Mouse (Mus musculus) lung, postnatal 14 days (tissue): ENCODE data around the gene Tyw1.

Experiments
- DNase-seq: peaks from one replicate; pipeline ENCODE4 v3.0.0; 2021

The Tyw1 gene

DNA sequence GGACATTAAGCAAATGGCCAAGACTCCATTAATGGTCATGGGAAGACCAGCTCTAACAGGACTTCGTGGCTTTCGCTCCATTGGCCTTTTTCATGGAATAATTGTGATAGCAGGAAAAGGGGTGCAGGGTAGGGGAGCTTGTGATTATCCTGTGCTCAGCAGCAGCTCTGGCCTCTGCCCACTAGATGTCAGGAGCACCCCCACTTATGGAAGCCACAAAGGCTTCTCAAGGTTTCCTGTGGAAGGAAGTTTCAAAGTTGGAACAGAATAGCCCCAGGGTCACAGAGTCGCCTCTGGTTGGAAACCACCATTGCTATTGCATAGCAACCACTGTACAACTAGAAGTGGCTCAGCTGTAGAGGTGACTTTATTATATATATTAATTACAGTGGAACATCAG is 65.1 kb downstream of the Tyw1 start:
- DNase-seq, result peak; percentile 22

GRCm38 (mm10) chr5:130325486-130325885 is 70.1 kb downstream of the Tyw1 start:
- DNase-seq, result no peak

DNA sequence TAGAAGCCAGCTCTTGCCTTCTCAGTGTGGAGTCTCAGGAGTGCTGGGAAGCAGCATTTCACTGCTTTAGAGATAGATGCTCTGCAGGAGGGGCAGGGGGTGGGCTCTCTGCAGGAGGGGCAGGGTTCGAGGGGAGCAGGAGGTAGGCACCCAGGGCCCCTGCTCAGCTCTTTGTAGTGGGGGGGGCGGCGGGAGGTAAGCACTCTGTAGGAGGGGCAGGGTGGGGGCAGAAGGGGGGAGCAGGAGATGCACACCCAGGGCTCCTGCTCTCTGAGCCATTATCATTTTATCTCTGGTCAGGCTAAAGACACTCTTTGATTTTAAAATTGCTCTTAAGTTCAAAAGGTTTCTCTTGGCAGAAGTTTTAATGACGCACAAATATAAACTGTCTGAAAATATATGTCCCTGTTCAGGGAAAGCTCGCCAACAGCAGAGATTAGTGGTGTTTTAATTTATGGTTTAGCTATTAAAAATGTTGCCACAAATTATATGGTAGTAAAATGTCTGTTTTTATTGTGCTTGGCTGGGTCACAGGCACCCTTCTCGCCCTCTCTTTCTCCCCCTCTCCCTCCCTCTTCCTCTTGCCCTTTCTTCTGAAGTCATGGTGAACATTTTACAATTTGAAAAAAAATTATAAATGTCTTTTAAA is 72.3 kb downstream of the Tyw1 start:
- no peak for DNase-seq

DNA sequence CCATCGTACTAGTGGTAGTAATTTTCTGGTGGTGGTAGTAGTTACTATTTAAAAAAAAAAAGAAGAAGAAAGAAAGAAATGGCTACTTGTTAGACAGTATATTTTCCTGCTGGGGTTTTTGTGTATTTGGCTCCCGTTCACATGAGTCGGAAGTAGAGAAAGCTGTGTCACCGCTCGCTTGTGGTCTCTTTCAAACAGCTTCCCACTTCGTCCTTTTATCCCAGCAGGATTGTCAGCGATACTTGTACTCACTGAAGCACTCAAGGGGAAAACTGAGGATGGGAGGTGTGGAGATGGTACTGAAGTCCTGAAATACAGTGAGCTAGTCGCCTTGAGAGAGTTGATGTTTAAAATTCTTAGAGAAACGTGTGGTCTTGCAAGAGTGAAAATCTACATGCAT is 72.9 kb downstream of the Tyw1 start:
- no peak for DNase-seq

DNA sequence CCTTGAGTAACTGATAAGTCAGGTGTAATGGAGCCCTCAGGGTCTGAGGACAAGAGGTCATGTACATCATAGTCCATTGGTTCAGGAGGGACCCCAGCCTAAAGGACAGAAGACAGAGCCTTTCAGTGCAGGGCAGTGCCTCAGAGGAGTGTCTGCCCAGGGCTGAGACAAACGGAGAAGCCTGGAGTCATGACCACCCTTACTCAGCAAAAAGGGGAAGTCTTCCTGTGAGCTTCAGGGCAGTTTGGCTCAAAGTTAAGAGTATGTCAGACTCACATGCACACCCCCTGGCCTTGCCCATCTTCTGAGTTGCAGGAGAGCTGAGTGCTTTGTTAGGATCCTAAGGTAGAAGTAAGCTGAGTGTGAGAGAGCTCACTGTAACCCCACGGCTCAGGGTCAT is 74.5 kb downstream of the Tyw1 start:
- DNase-seq, result no peak

GRCm38 (mm10) chr5:130330801-130331200 is 75.4 kb downstream of the Tyw1 start:
- DNase-seq, result no peak

GRCm38 (mm10) chr5:130331206-130331605 is 75.8 kb downstream of the Tyw1 start:
- DNase-seq, result no peak

DNA sequence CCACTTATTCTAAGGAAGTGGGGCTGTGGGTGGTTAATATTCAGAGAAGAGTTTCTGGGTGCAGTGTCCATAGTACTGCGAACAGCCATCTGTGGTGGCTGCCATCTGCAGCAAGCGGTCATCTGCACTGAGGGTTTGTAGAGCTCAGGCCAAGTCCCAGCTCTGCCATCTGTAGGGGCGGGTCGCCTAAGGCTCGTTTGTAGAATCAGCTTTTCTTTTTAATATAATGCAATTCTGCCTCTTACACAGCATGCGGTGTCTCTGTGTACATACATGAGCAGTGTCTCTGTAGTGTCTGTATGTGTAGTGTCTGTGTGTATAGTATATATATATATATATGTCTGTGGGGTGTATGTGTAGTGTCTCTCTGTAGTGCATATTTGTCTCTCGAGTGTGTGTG is 78.1 kb downstream of the Tyw1 start:
- DNase-seq, result no peak

GRCm38 (mm10) chr5:130333971-130334370 is 78.6 kb downstream of the Tyw1 start:
- DNase-seq, result no peak

DNA sequence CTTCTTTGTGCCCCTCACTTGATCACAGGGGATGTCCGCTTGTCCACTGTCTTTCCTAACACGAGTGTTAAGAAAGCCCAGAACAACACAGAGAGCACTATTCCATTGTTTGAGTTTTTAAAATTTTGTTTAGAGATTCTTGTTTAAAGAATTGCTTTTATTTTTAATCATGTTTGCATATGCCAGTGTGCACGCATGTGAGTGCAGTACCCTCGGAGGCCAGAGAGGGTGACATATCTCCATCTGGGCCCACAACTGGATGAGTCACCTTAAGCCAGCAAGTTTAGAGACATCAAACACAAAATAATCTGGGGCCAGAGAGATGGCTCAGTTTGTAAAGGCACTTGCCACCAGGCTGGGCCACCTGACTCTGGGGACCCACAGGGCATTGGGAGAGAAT is 80.0 kb downstream of the Tyw1 start:
- DNase-seq, result no peak

- no peak for DNase-seq
Measured at GRCm38 (mm10) chr5:130340656-130341055, 85.2 kb downstream of the Tyw1 start.

GRCm38 (mm10) chr5:130344999-130345398 is 89.6 kb downstream of the Tyw1 start:
- no peak for DNase-seq

GRCm38 (mm10) chr5:130345871-130346270 is 90.5 kb downstream of the Tyw1 start:
- no peak for DNase-seq

- no peak for DNase-seq
Measured at GRCm38 (mm10) chr5:130355223-130355622, 99.8 kb downstream of the Tyw1 start.

GRCm38 (mm10) chr5:130363111-130363510 is 107.7 kb downstream of the Tyw1 start:
- no peak for DNase-seq

DNA sequence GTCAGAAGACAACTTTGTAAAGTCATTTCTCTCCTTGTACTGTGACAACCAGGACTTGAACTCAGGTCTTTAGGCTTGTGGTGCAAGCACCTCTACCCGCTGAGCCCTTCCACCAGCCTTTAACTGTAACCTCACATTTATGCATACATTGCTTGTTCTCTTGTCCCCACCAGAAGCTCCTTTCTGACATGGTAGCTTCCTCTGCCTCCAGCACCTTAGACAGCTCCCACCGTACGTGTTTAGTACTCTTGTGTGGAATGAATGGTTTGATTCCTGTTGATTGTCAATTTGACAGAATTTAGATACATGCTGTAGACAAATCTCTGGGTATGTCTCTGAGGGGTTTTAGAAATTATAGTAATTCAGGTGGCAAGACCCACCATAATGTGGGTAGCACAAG is 108.4 kb downstream of the Tyw1 start:
- DNase-seq, result peak; percentile 6

GRCm38 (mm10) chr5:130368236-130368635 is 112.8 kb downstream of the Tyw1 start:
- DNase-seq, result no peak

- no peak for DNase-seq
Measured at GRCm38 (mm10) chr5:130369237-130369636, 113.8 kb downstream of the Tyw1 start, which contains the start of gene Caln1. Gene Caln1, plus strand, starts transcription at chr5:130369455.

DNA sequence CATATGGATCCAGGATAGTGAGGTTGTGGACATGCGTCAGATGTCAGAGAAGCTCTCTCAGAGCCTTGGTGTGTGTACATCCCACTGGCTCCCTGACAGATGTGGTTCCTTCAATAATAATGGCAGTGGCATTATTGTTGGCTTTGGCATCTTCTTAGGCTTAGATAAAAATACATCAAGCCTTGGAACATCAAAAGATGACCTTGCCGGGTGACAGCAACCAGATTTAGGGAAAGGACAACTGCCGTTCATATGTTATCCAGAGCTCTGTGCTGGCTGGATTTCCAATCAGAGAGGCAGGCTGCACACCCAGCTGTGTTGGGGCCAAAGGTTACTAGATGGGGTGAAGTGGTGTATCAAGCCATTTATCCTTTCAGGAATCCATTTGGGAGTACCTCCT is 120.0 kb downstream of the Tyw1 start:
- no peak for DNase-seq

GRCm38 (mm10) chr5:130384222-130384912 is 128.9 kb downstream of the Tyw1 start, which contains the start of gene A330070K13Rik:
Gene A330070K13Rik, minus strand, starts transcription at chr5:130384631.
- no peak for DNase-seq

- DNase-seq, result no peak
Measured at GRCm38 (mm10) chr5:130386418-130386817, 131.0 kb downstream of the Tyw1 start.
